Mouse (Mus musculus): ENCODE measurements around the gene Pdgfd.

- TF ChIP-seq CTCF (IDR thresholded peaks at IDR 0.05; ENCODE audit: borderline replicate concordance, insufficient read depth, low read length) (no peak), POLR2A (IDR thresholded peaks at IDR 0.05; ENCODE audit: low read depth, low read length) (no peak)
These were observed 4.9 kb downstream of the Pdgfd start for GRCm38 (mm10) chr9:6173276-6173675.

Measured in embryonic fibroblast, embryonic 13.5 days (primary cell).